Mouse (Mus musculus) B cell, adult 2 months (primary cell): Measurements from ENCODE around the gene Cyp2d11.
"Not testable (repeated sequence)": the region's sequence is repeated elsewhere in the genome, so short reads cannot be mapped to it uniquely, and the experiment has no call there.

Source experiments
- DNase-seq, 2 experiments: peaks; one replicate each; pipeline ENCODE4 v3.0.0; 2022

Cyp2d11 gene

DNA sequence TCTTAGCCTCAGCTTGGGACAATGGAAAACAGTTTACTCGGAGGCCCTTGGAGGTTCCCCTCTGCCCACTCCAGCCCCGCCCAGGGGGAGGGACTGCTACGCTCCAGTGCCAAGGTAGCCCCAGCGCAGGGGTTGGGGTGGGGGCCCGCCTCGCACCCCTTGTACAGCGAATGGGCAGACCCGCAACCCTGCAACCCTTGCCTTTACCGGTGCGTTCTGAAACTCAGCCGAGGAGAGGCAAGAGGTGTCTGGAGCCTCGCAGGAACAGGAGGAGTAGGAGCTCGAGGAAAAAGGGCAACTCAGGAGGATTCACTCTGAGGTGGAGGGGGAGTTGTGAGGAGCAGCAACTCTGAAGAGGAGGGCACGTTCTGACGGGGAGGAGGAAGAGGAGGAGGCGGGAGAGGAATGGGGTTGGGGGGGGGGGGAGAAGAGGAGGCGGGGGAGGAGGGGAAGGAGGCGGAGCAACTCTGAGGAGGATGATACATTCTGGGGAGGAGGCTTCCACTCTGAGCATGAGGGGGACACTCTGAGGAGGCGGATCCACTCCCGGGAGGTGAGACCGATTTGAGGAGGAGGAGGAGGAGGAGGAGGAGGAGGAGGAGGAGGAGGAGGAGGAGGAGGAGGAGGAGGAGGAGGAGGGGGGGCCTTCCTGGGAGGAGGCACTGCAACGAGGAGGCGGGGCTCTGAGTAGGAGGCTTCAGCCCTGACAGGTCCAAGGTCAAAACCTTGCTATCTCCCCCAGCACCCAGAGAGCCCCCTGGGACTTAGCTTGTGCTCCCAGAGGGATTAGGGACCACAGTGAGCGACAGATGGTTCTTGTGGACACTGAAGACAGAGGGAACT lies 13.7 kb downstream of the Cyp2d11 start, which contains the start of gene Cyp2d22:
Cyp2d22 (minus strand) TSS at position 390 of the 843 bp plus-strand sequence.
- peak; percentile 56 to 57 for DNase-seq

DNA sequence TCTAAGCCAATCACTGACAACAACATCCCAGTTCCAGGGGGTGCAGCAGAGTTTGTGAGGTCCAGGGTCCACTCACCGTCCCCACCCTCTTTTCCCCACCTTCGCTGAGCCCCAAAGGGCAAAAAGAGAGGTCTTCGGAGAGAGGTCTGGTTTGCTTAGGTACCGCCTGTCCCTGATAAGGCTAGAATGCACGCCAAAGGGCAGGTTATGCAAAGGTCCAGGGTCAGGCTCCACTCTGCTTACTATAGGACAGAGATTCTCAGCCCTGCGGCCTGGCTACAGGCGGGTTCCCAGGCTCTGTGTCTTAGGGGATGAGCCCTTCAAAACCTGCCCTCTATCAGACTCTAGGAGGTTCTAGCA lies 14.3 kb downstream of the Cyp2d11 start:
- DNase-seq = no peak

DNA sequence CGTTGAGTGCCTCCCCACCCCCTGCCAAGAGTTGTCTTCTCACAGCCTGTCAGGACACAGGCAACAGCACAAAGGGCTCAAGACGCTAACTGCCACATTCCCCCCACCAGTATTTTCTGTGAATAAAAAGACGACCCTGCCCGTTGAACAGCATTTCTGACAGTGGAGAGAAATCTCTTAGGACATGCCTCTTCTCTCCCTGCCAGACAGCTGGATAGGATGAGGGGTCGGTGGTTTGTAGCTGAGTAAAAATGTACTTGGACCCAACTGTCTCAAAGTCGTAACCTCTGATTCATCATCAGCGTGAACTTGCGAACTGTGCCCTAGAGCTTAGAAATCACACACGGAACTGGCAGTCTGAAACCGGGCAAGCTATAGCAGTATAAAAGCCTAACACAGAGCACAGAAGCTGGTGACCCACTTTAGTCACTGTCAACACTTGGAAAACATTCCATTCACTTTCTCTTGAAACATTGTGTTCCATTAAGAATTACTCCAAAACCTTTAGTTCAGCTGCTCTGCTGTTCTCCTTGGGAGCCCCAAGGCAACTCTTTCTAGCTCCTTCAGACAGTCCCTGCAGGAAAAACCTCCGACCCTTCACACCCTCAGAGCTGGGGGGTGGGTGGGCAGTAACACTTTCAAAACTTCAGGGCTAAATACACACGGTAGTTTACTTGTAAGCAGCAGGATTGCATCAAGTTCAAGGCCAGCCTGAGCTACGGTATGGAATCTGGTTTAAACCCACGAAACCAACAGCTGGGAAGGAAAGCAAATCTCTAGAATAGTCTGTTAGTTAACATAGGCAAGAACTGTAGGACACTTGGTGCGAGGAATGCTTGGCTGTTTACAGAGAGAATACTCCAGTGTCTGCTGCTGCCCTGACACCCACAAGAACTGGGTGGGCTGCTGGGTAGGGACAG lies 15.3 kb downstream of the Cyp2d11 start:
- no peak for DNase-seq

GRCm38 (mm10) chr15:82377701-82378100 lies 16.1 kb downstream of the Cyp2d11 start:
- no peak for DNase-seq

GRCm38 (mm10) chr15:82376393-82377138 lies 17.3 kb downstream of the Cyp2d11 start:
- no peak for DNase-seq

- DNase-seq = no peak
Measured at GRCm38 (mm10) chr15:82375855-82376254, 18.0 kb downstream of the Cyp2d11 start.

DNA sequence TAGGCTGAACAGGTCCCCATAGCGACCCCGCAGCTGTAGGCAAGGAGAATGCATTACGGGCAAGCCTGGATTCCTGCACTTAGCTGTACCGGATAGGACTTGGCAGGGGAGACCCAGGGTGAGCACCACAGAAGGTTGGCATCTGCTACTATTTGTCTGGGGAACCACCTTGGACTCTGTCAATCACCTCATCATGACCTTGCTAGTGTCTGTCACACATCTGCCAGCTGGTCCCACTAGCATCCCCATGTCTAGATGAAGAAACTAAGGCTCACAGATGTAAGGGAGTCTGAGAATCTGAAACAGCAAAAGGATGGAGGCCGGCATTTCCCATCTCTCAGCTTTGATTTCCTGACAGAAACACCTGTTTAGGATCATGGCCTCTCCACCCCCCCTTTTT lies 19.4 kb downstream of the Cyp2d11 start:
- no peak for DNase-seq

DNA sequence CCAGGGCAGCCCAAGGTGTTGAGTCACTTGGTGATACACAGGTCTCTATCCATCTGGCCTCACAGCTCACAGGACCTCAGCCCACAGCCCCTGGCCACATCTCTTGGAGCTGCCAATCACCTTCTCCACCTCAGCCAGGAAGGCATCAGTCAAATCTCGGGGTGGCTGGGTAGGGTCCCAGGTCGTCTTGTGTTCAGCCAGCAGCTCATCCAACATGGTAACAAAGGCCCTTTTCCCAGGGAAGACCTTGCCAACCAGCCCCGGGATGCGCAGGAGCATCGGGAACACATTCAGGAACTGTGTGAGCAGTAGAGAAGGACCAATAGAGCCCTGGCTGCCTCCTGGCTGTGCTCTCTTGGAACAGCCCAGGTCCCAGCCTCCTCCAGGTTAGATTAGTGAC lies 20.8 kb downstream of the Cyp2d11 start:
- no peak for DNase-seq

DNA sequence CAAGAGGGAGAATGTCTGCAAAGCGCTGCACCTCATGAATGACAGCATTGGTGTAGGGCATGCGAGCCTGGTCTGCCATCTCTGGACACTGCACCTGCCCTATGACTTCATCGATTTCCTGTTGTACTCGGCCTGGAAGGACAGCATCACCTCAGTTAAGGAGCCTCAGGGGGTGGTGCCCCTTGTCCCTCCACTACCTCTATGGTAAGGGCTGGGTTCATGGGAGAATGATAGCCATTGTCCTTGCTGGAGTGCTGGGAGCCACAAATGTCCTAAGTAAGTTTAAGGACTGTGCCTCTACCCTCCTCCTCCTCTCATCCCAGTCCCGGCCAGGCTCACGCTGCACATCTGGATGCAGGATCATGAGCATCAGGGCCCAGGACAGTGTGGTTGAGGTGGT lies 21.4 kb downstream of the Cyp2d11 start:
- DNase-seq = no peak

- no peak for DNase-seq
Measured at GRCm38 (mm10) chr15:82368851-82369250, 25.0 kb downstream of the Cyp2d11 start.

- DNase-seq = no peak
Measured at GRCm38 (mm10) chr15:82368146-82368545, 25.7 kb downstream of the Cyp2d11 start.

- not testable (repeated sequence) for DNase-seq
Measured at GRCm38 (mm10) chr15:82364561-82364960, 29.3 kb downstream of the Cyp2d11 start.

DNA sequence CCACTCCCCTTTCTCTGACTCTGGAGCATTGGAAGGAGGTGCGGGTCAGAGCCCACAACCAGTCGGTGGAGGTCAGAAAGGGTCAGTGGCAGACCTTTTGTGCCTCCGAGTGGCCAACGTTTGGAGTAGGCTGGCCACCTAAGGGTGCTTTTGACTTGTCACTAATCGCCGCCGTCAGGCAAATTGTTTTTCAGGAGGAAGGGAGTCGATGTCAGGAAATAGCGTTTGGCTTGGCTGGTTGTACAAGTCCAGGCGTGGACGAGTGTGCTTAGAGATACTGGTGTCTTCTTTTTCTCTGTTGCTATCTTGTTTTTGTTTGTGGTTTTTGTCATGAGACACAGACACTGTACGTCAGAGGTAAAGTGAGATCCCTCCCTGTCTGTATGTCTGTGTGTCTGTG lies 30.0 kb downstream of the Cyp2d11 start:
- not testable (repeated sequence) for DNase-seq

DNA sequence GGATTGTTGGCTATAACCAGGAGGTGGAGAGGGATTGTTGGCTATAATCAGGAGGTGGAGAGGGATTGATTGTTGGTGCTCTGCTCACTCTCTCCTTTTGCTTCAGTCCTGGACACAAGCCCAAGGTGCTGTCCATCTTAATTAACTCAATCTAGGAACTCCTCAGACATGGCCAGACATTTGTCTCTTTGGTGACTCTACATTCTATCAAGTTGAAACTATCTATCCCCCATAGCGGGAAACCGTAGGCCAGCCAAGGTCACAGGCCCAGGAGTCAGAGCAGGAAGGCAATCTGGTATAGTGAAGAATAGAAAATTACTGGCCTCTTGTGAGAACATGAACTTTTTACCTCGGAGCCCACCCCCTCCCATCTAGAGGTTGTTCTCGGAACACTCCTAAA lies 31.6 kb downstream of the Cyp2d11 start:
- DNase-seq = no peak

GRCm38 (mm10) chr15:82361459-82362018 lies 32.3 kb downstream of the Cyp2d11 start:
- DNase-seq = no peak

GRCm38 (mm10) chr15:82358431-82359260 lies 35.2 kb downstream of the Cyp2d11 start:
- no peak for DNase-seq

- peak; percentile 97 to 98 for DNase-seq
Measured at GRCm38 (mm10) chr15:82354126-82354945, 39.5 kb downstream of the Cyp2d11 start, which contains the start of gene Ndufa6. TSS of gene Ndufa6 (minus strand) at chr15:82354322.

- no peak for DNase-seq
Measured at GRCm38 (mm10) chr15:82353745-82354113, 40.1 kb downstream of the Cyp2d11 start.

- DNase-seq = no peak
Measured at GRCm38 (mm10) chr15:82353078-82353744, 40.6 kb downstream of the Cyp2d11 start.

- no peak for DNase-seq
Measured at GRCm38 (mm10) chr15:82351480-82351879, 42.3 kb downstream of the Cyp2d11 start.
